Mouse (Mus musculus) liver, adult 2 months (tissue): ENCODE results near the gene Acer3.

Experiments
- CTCF ChIP-seq: fragments of 200-500 bp; IDR thresholded peaks from 2 replicates; pipeline ENCODE4 v1.5.1; 2011; ENCODE audit warnings: low read depth, low read length, control low read depth
- POLR2A ChIP-seq: fragments of 200-500 bp; IDR thresholded peaks from 2 replicates; pipeline ENCODE4 v1.6.1; 2011; ENCODE audit warnings: low read length, control low read depth; ENCODE audit not compliant: insufficient read depth; ENCODE audit errors: extremely low read depth

- TF ChIP-seq POLR2A = no peak
- no peak for TF ChIP-seq CTCF
These were observed 10.7 kb downstream of the Acer3 start for GRCm38 (mm10) chr7:98310266-98310665.
